Mouse (Mus musculus): ENCODE results near the gene Rnf181. TPM values are rescaled to one million over a fixed set of nuclear protein-coding genes. Genes with fewer than 3 reads are reported as not detected.
A peak's percentile ranks its signal among the peaks of the same experiment; 100 is the strongest.

Gene Rnf181
- polyA plus RNA-seq, 1 experiment from 2014 or later, result 125 TPM

DNA sequence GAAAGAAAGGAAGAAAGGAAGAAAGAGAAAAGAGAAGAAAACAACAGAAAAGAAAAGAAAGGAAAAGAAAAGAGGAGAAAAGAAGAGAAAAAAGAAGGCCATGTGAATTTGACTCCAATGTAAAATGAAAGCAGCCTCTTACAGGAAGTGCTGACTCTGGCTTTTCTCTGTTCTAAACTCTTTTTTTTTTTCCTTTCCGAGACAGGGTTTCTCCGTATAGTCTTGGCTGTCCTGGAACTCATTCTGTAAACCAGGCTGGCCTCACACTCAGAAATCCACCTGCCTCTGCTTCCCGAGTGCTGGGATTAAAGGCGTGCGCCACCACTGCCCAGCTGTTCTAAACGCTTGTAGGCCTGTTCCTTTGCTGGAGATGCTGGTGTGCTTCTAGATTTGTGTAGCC is 15.7 kb upstream of the Rnf181 start:
- no peak for ATAC-seq
- 78% methylated on average over 6 of the region's 6 CpGs for WGBS

DNA sequence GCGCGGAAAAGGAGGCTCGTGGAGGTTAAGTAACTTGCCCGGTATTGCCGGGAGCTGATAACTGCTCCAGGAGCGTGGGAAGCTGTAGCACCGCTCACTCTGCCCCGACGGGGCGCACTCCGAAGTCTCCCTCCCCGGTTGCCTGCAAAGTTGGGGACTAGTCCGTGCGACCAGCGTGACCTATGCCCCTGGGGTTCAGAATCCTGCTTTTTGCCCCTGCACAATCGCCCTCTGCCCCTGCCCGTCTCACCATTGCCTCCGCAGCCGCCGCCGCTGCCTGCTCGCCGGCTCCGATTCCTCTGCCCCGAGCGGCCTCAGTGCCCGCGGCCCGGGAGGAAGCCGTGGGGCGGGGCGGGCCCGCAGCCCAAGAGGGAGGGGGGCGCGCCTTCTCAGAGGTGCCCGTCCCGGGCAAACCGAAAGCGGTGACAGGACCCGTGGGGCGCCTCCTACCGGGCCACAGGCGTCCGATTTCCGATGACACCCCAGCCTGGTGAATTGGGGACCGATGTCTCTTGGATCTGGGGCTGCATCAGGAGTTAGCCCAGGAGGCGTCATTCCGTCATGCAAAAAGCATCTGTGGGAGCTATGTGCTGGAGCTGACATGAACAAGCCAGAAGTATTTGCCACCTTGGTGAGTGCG is 13.5 kb upstream of the Rnf181 start, which contains the start of gene Vamp5:
Gene Vamp5, minus strand, starts transcription at position 338 of the 640 bp plus-strand sequence.
- ATAC-seq, result peak; percentile 43; the same call in 1 of the 2 replicates

More for the DNA sequence above, 15.7 kb upstream of the Rnf181 start:
- no peak overlapping the region for H3K27ac ChIP-seq
- no peaks in the 10 kb centered on the region for H3K9me3 ChIP-seq (replicated peaks)
- peaks cover 7% of the 10 kb centered on the region; the same call in 1 of the 2 replicates for H3K4me1 ChIP-seq
- H3K9ac ChIP-seq, result no peak overlapping the region
- peaks cover 37% of the 10 kb centered on the region for H3K27me3 ChIP-seq
- H3K4me3 ChIP-seq, result no peak overlapping the region
- no peak overlapping the region for H3K4me2 ChIP-seq
- H3K36me3 ChIP-seq (ENCODE audit: poor library complexity, severe bottlenecking), result no peaks in the 10 kb centered on the region

DNA sequence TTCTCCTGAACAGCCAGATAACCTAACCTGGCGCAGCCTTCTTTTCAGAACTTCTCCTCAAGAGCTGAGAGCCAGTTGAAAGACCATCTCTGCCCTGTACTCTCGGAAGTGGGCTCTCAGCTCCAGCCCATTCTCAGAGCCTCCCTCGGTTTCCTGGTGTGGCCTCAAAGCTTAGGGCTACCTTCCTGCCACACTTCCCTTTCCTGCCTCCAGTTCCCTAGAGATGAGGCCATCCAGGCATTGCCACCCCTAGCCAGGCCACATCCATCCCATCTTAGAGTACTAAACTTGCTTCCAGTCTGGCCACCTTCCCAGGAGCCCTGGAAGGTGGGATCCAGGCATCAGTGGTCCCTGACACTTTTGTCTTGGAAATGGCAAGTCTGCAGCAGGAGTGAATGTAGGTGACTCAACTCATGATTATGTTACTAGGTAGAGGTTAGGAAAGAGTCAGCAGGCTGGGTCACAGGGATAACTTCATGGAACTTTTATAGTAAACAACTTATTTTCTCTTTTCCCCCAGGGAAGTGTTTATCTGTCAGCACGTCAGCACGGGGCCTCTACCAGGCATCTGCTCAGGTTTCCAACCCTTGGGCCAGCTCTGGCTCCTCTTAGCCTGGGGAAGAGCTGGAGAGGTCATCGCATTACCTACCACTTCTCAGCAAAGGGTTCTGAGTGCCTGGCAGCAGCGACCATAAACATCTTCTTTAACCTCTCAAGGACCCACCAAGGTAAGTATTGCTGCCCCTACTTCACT is 12.8 kb upstream of the Rnf181 start:
- 46% methylated on average over 7 of the region's 7 CpGs for WGBS
- no peak for ATAC-seq

More for the DNA sequence above, 13.5 kb upstream of the Rnf181 start, which contains the start of gene Vamp5:
- Histone ChIP-seq H3K27me3 (peaks cover 37% of the 10 kb centered on the region), H3K9me3 (replicated peaks) (no peaks in the 10 kb centered on the region), H3K4me1 (peaks cover 7% of the 10 kb centered on the region; the same call in 1 of the 2 replicates), H3K9ac (peak within 1 kb of the TSS; percentile 59), H3K4me3 (peak within 1 kb of the TSS; percentile 44), H3K4me2 (peak within 1 kb of the TSS; percentile 66), H3K36me3 (ENCODE audit: poor library complexity, severe bottlenecking) (no peaks in the 10 kb centered on the region), H3K27ac (no peak within 1 kb of the TSS; the same call in 1 of the 2 replicates)
- 3% methylated on average over 49 of the region's 49 CpGs for WGBS

DNA sequence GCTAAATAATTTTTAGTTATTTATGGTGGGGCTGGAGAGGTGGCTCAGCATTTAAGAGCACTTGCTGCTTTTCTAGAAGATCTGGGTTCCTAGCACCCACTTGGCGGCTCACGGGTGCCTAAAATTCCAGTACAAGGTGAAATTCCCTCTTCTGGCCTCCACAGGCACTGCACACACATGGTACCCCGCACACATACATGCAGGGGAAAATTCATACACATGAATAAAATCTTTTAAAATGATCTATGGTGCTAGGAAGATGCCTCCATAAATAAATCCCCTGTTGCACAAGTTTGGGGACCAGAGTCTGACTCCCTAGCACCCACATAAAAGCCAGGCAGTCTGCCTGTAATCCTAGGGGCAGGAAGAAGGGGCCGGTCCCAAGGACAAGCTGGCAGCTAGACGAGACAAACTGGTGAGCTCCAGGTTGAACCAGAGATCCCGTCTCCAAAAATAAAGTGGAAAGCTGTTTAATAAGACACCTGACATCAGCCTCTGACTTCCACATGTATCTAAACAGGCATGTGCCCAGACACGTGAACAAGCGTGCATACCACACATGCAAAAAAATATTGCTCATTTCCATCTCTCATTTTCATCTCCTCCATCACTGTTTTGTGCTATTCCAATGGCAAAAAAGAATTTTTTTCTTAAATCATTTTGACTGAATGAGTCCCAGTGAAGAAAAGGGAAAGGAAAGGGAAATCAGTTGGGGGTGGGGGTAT is 11.9 kb upstream of the Rnf181 start:
- H3K4me1 ChIP-seq, result peaks cover 7% of the 10 kb centered on the region; the same call in 1 of the 2 replicates
- 87% methylated on average over 8 of the region's 8 CpGs for WGBS
- H3K4me3 ChIP-seq, result no peak overlapping the region
- H3K27me3 ChIP-seq, result peaks cover 37% of the 10 kb centered on the region
- no peak overlapping the region for H3K9ac ChIP-seq
- ATAC-seq, result no peak
- no peak overlapping the region for H3K4me2 ChIP-seq
- no peaks in the 10 kb centered on the region for H3K36me3 ChIP-seq (ENCODE audit: poor library complexity, severe bottlenecking)
- H3K9me3 ChIP-seq (replicated peaks), result no peaks in the 10 kb centered on the region
- no peak overlapping the region for H3K27ac ChIP-seq

More for the DNA sequence above, 12.8 kb upstream of the Rnf181 start:
- H3K27me3 ChIP-seq, result peaks cover 37% of the 10 kb centered on the region
- no peaks in the 10 kb centered on the region for H3K9me3 ChIP-seq (replicated peaks)
- H3K27ac ChIP-seq, result no peak overlapping the region
- no peaks in the 10 kb centered on the region for H3K36me3 ChIP-seq (ENCODE audit: poor library complexity, severe bottlenecking)
- 0 out of 2 replicates have a peak overlapping the region, but pooled peaks have one; percentile 59 for H3K9ac ChIP-seq
- peaks cover 7% of the 10 kb centered on the region; the same call in 1 of the 2 replicates for H3K4me1 ChIP-seq
- peak overlapping the region; percentile 44 for H3K4me3 ChIP-seq
- peak overlapping the region; percentile 66 for H3K4me2 ChIP-seq

DNA sequence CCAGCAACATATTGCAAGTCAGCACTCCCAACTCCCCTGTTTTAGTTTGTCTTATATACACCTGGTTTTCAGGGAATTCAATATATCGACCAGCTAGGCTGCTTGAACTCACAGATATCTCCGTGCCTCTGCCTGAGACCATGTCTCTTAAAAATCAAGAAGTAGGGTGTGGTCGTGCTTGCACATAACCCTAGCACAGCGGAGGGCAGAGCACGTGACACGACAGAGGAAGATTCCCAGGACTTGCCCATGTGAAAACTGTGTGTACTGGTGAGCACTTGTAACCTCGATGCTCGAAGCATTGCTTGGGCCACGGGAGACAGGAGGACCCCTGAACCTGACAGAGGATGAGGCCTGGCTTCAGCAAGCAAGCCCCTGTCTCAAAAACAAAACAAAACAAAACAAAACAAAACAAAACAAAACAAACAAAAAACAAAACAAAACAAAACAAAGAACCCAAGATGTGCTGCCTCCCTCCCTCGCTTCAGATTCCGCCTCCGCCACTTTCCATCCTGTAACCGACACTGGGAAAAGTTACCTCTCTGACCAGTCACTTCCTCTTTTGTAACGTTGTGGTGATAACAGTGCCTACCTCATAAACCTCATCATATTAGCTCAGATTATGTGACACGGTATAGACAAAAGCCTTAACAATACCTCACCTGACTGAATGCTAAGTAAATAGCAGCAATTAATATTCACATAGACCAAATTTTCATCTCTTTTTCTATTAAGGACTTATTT is 8.2 kb upstream of the Rnf181 start:
- 85% methylated on average over 15 of the region's 15 CpGs for WGBS
- no peak overlapping the region for H3K9ac ChIP-seq
- H3K36me3 ChIP-seq (ENCODE audit: poor library complexity, severe bottlenecking), result no peaks in the 10 kb centered on the region
- H3K4me1 ChIP-seq, result 0 out of 2 replicates have a peak, but pooled peaks cover 1% of the 10 kb centered on the region
- no peaks in the 10 kb centered on the region for H3K9me3 ChIP-seq (replicated peaks)
- no peak overlapping the region for H3K4me3 ChIP-seq
- H3K27me3 ChIP-seq, result peaks cover 27% of the 10 kb centered on the region
- ATAC-seq, result no peak
- no peak overlapping the region for H3K27ac ChIP-seq
- H3K4me2 ChIP-seq, result no peak overlapping the region

DNA sequence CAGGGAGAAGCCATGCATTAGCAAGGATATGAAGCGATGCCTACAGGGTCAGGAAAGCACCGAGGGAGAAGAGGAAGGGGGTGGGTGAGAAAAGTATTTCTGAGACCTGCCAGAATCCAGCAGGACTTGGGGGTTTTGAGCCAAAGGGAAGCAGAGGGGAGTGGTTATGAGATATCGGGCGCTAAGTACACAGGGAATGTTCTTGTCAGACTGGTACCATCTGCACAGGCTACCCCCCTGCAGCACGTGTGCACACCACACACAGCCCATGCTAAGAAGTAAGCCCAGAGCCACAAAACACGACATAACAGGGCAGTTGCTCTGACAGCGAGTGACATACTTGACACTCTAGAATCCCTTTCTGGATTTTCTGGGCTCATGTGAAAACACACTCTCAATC is 7.5 kb upstream of the Rnf181 start:
- no peaks in the 10 kb centered on the region for H3K36me3 ChIP-seq (ENCODE audit: poor library complexity, severe bottlenecking)
- H3K9ac ChIP-seq, result no peak overlapping the region
- no peak overlapping the region for H3K4me3 ChIP-seq
- H3K4me1 ChIP-seq, result no peaks in the 10 kb centered on the region
- H3K9me3 ChIP-seq (replicated peaks), result no peaks in the 10 kb centered on the region
- H3K27me3 ChIP-seq, result peaks cover 19% of the 10 kb centered on the region
- no peak overlapping the region for H3K27ac ChIP-seq
- no peak overlapping the region for H3K4me2 ChIP-seq
- ATAC-seq, result no peak
- 72% methylated on average over 7 of the region's 7 CpGs for WGBS

DNA sequence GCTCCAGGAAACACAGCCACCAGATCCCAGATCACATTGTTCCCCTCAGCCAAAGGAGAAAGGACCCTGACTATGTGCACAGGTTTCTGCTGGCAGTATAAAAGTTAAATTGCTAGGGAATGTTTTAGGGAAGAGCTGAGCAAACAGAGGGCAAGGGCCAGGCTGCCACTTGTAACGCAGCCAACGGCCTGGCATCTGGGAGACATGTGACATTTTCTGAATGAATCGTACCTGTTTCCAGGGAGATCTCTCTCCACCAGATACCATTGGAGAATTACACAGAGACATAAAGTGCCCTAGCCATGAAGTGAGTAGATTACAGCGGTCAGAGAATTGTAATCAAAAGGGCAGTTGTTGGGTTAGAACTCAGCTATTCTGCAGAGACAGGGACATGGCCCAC is 6.4 kb upstream of the Rnf181 start:
- Histone ChIP-seq H3K27ac (no peak overlapping the region), H3K36me3 (ENCODE audit: poor library complexity, severe bottlenecking) (no peaks in the 10 kb centered on the region), H3K27me3 (peaks cover 9% of the 10 kb centered on the region; the same call in 1 of the 2 replicates), H3K9ac (no peak overlapping the region), H3K9me3 (replicated peaks) (no peaks in the 10 kb centered on the region), H3K4me3 (no peak overlapping the region), H3K4me2 (no peak overlapping the region), H3K4me1 (no peaks in the 10 kb centered on the region)
- ATAC-seq, result no peak
- WGBS, result 89% methylated on average over 4 of the region's 4 CpGs

DNA sequence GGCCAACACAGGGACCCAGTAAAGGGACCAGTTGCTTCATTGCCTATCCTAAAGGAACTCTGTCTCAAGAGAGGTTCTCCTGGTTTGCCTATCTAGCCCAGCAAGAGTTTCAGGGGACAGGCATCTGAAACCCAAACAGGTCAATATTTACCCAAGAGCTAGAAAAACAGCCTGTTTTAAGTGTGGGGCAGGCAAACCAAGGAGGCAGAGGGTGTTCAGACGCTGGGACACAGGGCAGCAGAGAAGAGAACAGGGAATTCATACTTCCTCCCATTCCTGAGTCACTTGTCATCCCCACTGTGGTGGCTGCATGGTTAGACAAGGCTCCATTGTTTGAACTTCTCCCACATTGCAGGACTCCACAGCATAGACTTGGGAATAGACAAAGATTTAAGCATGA is 4.8 kb upstream of the Rnf181 start:
- H3K4me2 ChIP-seq, result no peak overlapping the region
- no peak overlapping the region for H3K4me3 ChIP-seq
- no peaks in the 10 kb centered on the region for H3K9me3 ChIP-seq (replicated peaks)
- H3K9ac ChIP-seq, result no peak overlapping the region
- H3K36me3 ChIP-seq (ENCODE audit: poor library complexity, severe bottlenecking), result no peaks in the 10 kb centered on the region
- no peak overlapping the region for H3K27ac ChIP-seq
- H3K4me1 ChIP-seq, result no peaks in the 10 kb centered on the region
- no peak for ATAC-seq
- 33% methylated on average over 1 of the region's 1 CpGs for WGBS
- 0 out of 2 replicates have a peak, but pooled peaks cover 3% of the 10 kb centered on the region for H3K27me3 ChIP-seq

DNA sequence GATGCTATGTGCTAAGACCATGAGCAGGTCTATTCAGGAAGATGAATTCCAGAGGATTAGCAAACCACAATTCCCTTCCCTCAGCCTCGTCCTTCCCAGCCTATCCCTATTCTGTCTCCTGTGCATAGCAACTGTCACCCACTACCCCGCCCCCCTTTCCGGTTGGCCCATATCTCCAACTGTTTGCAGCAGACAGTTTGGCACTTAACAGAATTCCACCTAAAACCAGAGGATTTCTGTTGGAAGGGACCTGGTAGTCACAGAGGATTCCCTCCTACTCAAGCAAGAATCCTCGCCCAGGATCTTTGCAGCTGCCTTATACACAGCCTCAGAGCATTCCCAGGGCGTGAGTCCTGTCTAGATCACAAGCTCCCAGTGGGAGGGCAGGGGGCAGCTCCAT is 4.4 kb upstream of the Rnf181 start:
- Histone ChIP-seq H3K36me3 (ENCODE audit: poor library complexity, severe bottlenecking) (no peaks in the 10 kb centered on the region), H3K27me3 (0 out of 2 replicates have a peak, but pooled peaks cover 3% of the 10 kb centered on the region), H3K4me3 (no peak overlapping the region), H3K27ac (no peak overlapping the region), H3K9me3 (replicated peaks) (no peaks in the 10 kb centered on the region), H3K4me1 (no peaks in the 10 kb centered on the region), H3K9ac (no peak overlapping the region), H3K4me2 (no peak overlapping the region)
- no peak for ATAC-seq
- 53% methylated on average over 5 of the region's 5 CpGs for WGBS

DNA sequence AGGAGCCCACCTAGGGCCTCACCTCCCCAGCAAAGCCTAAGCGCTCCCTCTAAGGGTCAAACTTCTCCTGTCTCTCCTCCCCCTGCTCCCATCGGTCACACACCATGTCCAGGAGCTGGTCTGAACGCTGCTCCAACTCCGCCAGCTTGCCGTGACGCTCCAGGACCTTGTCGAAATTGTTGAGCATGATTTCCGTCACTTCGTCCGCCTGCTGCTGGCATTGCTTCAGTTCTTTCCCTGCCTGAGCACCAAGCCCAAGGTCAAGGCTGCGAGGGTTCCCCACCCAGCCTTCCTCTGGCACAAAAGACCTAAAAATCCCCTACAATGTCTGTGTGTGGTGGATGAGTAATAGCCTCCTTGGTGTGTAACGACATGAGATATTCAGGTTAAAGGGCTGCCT is 3.3 kb upstream of the Rnf181 start:
- H3K4me1 ChIP-seq, result no peaks in the 10 kb centered on the region
- H3K27ac ChIP-seq, result no peak overlapping the region
- H3K4me3 ChIP-seq, result no peak overlapping the region
- H3K9ac ChIP-seq, result no peak overlapping the region
- WGBS, result 82% methylated on average over 12 of the region's 12 CpGs
- H3K27me3 ChIP-seq, result 0 out of 2 replicates have a peak, but pooled peaks cover 3% of the 10 kb centered on the region
- H3K9me3 ChIP-seq (replicated peaks), result no peaks in the 10 kb centered on the region
- H3K4me2 ChIP-seq, result no peak overlapping the region
- no peak for ATAC-seq
- no peaks in the 10 kb centered on the region for H3K36me3 ChIP-seq (ENCODE audit: poor library complexity, severe bottlenecking)

DNA sequence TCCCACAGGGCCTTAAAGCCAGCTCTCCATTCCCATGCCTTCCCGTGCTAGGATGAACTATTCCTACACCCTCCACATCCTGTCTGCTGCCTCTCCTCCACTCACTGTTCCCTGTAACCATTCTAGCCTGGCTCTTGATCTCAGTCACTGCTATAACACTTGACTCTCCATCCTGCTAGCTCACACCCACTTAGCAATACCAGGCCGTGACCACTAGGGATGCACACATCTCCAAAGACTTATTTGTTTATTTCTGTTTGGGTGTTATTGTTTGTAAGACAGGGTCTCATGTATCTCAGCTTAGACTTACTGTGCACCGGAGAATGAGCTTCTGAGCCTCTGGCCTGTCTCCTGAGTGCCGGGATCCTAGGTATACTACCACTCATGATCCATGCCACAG is 2.8 kb upstream of the Rnf181 start:
- Histone ChIP-seq H3K36me3 (ENCODE audit: poor library complexity, severe bottlenecking) (no peaks in the 10 kb centered on the region), H3K4me2 (no peak overlapping the region), H3K4me3 (no peak overlapping the region), H3K9me3 (replicated peaks) (no peaks in the 10 kb centered on the region), H3K4me1 (no peaks in the 10 kb centered on the region), H3K27ac (no peak overlapping the region), H3K9ac (no peak overlapping the region), H3K27me3 (0 out of 2 replicates have a peak, but pooled peaks cover 6% of the 10 kb centered on the region)
- WGBS, result 81% methylated on average over 4 of the region's 4 CpGs
- ATAC-seq, result no peak
